Mouse (Mus musculus) spleen, postnatal 14 days (tissue): Measurements from ENCODE around the gene Ppp6r2.

Experiments used
- DNase-seq, 2 experiments: peaks; one replicate each; pipeline ENCODE4 v3.0.0; 2021 to 2022; ENCODE audit warnings: low spot score in 2 of 2

Ppp6r2 gene

GRCm38 (mm10) chr15:89210915-89211715, at the start of gene Ppp6r2:
Gene Ppp6r2, plus strand, starts transcription at chr15:89211553.
- DNase-seq = peak; percentile 71 to 81

GRCm38 (mm10) chr15:89165478-89165877, 45.9 kb upstream of the Ppp6r2 start:
- no peak for DNase-seq

GRCm38 (mm10) chr15:89168922-89169321, 42.4 kb upstream of the Ppp6r2 start:
- no peak for DNase-seq

- no peak for DNase-seq
These were observed 41.9 kb upstream of the Ppp6r2 start for GRCm38 (mm10) chr15:89169431-89169830.

GRCm38 (mm10) chr15:89170102-89170501, 41.3 kb upstream of the Ppp6r2 start:
- DNase-seq = no peak

- no peak for DNase-seq
These were observed 39.8 kb upstream of the Ppp6r2 start for GRCm38 (mm10) chr15:89171526-89172051.

- no peak for DNase-seq
These were observed 38.9 kb upstream of the Ppp6r2 start for GRCm38 (mm10) chr15:89172276-89172935.

- no peak for DNase-seq
These were observed 38.1 kb upstream of the Ppp6r2 start for GRCm38 (mm10) chr15:89173024-89173905.

- DNase-seq = no peak
These were observed 37.5 kb upstream of the Ppp6r2 start for GRCm38 (mm10) chr15:89173906-89174214.

- no peak for DNase-seq
These were observed 36.4 kb upstream of the Ppp6r2 start for GRCm38 (mm10) chr15:89174889-89175339.

- no peak for DNase-seq
These were observed 35.8 kb upstream of the Ppp6r2 start for GRCm38 (mm10) chr15:89175411-89176155.

- DNase-seq = peak; percentile 26 to 36
These were observed 34.2 kb upstream of the Ppp6r2 start for GRCm38 (mm10) chr15:89177121-89177520.

- no peak for DNase-seq
These were observed 33.6 kb upstream of the Ppp6r2 start for GRCm38 (mm10) chr15:89177576-89178259.

GRCm38 (mm10) chr15:89178260-89178860, 33.0 kb upstream of the Ppp6r2 start:
- DNase-seq = no peak

- peak in 1 of 2 experiments; percentile 12 for DNase-seq
These were observed 32.3 kb upstream of the Ppp6r2 start for GRCm38 (mm10) chr15:89178954-89179629.

- DNase-seq = no peak
These were observed 31.8 kb upstream of the Ppp6r2 start for GRCm38 (mm10) chr15:89179630-89179964.

- no peak for DNase-seq
These were observed 31.2 kb upstream of the Ppp6r2 start for GRCm38 (mm10) chr15:89180081-89180541.

- DNase-seq = peak in 1 of 2 experiments; percentile 26
These were observed 30.7 kb upstream of the Ppp6r2 start, which contains the start of gene Plxnb2 for GRCm38 (mm10) chr15:89180571-89181229. Gene Plxnb2, minus strand, starts transcription at chr15:89180788.
